Mouse (Mus musculus) cerebellum, adult 8-10 months (tissue): ENCODE results near the gene Stk25.
"Not testable (repeated sequence)": the region's sequence is repeated elsewhere in the genome, so short reads cannot be mapped to it uniquely, and the experiment has no call there.

ENCODE experiments used
- DNase-seq: peaks from one replicate; pipeline ENCODE4 v3.0.0; 2022

Stk25 gene

GRCm38 (mm10) chr1:93658559-93658958 is at the start of gene Stk25:
Gene Stk25, minus strand, starts transcription at chr1:93658659.
- DNase-seq: not testable (repeated sequence)

DNA sequence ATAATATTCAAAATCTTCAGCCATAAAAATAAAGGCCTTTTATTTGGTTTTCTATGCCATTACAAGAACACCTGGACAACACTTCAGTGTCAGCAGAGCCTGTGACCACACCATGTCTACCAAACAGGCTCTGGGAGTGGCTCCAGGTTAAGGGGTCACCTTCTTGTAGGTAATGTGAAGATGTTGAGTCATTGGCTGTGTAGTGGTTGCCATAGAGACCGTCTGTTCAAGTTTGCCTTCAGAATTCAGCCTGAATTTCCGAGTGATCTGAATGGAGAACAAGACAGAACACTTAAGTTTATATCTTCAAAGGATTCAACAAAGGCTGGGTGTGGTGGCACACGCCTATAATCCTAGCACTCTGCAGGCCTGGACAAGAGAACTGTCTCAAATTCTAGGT is 46.9 kb upstream of the Stk25 start:
- no peak for DNase-seq

DNA sequence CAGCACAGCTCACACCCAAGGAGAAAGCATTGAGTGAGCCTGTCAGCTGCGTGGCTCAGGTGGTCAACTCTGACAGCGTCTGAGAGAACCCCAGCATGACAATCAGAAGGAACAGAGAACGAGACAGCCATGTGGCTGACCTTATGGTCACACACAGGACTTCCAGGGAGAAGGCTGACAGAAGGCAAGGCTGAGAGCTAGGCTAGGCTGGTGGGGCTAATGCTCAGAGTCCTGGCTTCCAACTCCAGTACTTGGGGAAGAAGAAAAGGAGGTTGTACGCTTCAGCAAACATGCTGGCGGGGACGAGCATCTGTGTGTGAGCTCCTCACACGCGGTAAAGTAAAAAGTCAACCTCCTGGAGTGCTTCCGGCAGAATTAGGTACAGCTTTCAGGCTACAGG is 45.9 kb upstream of the Stk25 start:
- no peak for DNase-seq

DNA sequence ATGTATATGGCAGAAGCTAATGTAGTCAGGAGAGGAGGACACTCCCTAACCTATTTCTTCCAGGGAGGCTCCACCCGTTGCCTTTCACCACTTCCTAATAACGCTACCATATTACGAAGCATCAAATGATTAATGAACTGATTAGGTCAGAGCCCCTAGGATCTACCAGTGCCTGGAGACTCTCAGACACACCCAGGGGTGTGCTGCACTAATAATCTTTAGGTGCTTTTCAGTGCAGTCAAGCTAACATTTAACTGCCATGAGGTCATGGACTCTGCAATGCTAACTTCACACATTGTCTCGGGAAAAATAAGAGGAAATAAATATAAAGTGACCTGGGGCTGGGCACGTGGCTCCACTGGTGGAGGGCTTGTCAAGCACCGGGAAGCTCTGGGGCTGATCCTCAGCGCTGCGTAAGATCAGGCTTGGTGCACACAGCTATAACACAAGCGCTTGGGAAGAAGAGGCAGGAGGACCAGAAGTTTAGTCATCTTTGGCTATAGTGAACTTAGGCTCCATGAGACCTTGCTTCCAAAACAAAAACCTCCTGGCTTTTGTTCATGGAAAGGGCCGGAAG is 45.1 kb upstream of the Stk25 start:
- no peak for DNase-seq

DNA sequence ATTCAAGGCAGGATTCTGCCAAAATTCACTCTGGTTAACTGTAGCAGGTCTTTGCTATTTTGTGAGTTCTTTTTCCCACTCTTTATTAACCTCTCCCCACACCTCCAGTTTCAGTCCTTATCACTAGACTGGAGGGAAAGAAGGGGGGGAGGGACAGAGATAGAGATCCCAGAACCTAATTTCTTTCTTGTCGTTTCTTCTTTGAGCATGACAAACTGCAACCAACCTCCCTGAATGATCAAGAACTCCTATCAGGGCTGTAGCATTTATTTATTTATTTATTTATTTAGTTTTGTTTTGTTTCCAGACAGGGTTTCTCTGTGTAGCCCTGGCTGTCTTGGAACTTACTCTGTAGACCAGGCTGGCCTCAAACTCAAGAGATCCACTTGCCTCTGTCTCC is 43.6 kb upstream of the Stk25 start:
- DNase-seq: no peak

DNA sequence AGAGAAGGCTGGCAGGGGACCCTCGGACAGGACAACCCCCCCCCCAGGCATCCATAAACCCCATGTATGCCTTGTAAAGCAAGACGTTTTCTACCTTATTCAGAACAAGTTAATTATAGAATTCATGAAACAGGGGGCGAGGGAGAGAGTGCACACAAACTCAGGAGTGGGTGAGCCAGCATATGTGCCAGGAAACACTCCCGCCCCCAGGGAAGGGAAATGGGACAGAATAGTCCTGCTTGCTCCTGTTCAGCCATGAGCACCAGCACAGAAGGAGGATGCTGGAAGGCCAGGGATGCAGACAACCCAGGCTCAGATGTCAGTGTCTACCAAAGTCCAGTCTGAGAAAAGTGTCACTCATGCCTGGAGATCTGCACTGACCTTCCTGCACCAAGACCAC is 40.7 kb upstream of the Stk25 start:
- DNase-seq: no peak

- DNase-seq: no peak
Observed at GRCm38 (mm10) chr1:93697317-93697716, 38.9 kb upstream of the Stk25 start.

- peak; percentile 16 for DNase-seq
Observed at GRCm38 (mm10) chr1:93694966-93695365, 36.5 kb upstream of the Stk25 start.

DNA sequence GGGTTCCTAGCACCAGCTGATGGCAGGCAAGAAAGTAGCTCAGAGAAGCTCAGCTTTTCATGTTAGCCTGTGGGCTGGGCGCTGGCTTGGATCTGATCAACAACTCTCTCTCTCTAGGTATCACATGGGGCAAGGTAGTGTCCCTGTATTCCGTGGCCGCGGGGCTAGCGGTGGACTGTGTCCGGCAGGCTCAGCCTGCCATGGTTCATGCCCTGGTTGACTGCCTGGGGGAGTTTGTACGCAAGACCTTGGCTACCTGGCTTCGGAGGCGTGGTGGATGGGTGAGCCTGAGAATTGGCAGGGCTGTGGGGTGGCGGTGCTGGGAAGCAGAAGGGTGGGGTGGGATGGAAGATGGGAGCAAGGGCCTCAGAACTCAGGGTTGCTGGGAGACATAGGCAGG is 35.5 kb upstream of the Stk25 start:
- no peak for DNase-seq

GRCm38 (mm10) chr1:93693502-93693901 is 35.0 kb upstream of the Stk25 start:
- DNase-seq: no peak

GRCm38 (mm10) chr1:93692773-93693172 is 34.3 kb upstream of the Stk25 start:
- no peak for DNase-seq

GRCm38 (mm10) chr1:93691786-93692357 is 33.4 kb upstream of the Stk25 start:
- no peak for DNase-seq

GRCm38 (mm10) chr1:93691106-93691505 is 32.6 kb upstream of the Stk25 start:
- DNase-seq: no peak

DNA sequence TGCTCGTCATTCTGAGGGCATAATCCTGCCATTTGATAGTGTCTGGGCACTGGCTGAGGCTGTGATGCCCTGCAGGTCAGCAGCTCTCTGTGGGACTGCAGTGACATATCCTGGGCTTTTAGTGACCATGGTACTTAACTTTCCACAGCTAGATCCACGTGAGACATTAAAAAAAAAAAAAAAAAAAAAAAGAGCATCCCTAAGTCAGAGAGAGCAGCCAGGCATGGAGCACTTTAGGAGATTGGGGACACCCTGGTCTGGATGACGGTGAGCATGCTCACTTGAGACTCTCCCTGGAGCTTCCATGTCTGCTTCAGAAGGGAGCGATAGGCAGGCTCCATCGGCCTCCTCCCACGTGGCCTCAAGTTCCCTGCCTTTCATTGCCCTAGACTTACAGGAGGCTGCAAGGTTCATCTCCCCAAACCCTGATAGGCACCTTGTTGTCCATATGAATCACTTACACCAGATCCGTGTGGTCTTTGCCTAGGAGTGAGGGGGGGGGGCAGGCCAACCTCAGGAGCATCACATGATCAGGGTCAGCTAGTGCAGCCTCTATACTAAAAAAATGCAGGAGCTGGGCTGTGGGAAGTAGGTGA is 31.5 kb upstream of the Stk25 start:
- no peak for DNase-seq

GRCm38 (mm10) chr1:93688154-93688553 is 29.7 kb upstream of the Stk25 start:
- no peak for DNase-seq

DNA sequence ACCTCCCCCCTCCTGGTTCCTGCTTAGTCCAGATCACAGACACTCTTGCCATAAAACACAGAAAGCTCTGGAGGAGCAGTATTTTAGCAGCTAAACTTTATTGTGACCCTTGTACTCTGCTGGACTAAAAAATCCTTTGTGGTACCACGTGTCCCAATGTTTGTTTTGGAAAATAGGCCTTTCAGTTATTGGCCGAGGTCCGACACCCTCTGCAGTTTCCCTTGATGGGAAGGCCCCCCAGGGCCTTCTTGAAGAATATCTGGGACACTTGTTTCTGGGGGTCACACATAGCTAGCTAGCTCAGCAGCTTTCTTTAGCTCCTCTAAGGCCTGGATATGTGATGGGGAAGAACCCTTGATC is 28.5 kb upstream of the Stk25 start:
- no peak for DNase-seq

GRCm38 (mm10) chr1:93686245-93686960 is 27.9 kb upstream of the Stk25 start:
- peak; percentile 34 for DNase-seq

DNA sequence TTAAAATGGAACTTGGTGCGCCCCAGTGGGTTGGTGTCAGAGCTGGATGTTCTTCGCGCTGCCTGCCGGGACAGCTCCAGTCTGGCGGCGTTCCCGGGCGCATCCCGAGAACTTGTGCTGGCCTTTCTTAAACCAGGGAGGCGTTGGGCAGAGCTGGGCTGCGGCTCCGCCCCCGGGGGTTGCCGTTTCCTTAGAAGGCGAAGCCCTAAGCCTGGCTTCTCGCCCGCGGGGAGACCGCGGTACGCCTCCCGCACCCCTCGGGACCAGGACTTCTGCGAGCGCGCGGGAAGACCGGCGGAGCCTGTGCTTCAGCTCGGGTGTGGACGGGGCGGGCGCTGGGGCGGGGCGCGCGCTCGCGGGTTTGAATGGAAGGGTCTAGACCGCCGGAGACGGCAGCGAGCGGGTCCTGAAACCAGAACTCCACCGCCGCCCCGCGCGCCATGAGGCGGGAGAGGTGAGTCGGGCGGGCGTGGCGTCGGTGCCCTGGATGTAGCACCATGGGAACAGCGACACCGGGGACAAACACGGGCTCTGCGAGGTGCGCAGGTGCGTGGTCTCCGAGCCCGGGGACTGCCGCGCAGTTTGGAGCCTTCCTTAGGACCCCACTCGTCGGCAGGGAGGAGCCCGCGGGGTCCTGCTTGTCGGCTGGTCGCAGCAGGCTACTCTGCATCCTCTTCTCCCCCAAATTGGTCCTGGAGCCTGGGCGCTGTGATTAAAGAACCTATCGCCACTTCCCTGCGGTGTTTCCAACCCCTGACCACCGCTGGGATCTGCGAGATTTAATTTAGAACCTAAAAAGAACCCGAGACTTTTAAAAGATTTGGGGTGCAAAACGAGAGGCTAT is 27.2 kb upstream of the Stk25 start, which contains the start of gene Bok:
Gene Bok, plus strand, starts transcription at position 260 of the 844 bp plus-strand sequence.
- peak; percentile 27 for DNase-seq

GRCm38 (mm10) chr1:93679889-93680568 is 21.6 kb upstream of the Stk25 start:
- DNase-seq: no peak

DNA sequence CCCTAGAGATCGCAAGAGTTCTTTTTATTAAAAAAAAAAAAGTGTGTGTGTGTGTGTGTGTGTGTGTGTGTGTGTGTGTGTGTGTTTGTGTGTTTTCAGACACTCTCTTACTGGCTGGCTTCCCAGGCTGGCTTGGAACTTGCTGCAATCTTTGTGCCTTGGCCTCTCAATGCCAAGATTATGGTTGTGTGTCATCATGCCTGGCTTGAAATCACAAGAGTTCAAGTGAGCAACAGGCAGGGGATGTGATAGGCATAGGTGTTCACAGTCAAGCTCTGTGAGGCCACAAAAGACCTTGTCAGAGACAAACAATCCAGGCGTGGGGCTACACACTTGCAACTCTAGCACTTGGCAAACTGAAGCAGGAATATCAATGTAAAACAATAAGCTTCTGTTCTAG is 19.9 kb upstream of the Stk25 start:
- no peak for DNase-seq

- DNase-seq: no peak
Observed at GRCm38 (mm10) chr1:93672682-93673081, 14.2 kb upstream of the Stk25 start.

GRCm38 (mm10) chr1:93669941-93670340 is 11.5 kb upstream of the Stk25 start:
- DNase-seq: no peak
